Mouse (Mus musculus) common myeloid progenitor, adult 5-6 weeks (primary cell): Measurements from ENCODE around the gene Apol11a. TPM values are rescaled to one million over a fixed set of nuclear protein-coding genes. Genes with fewer than 3 reads are reported as not detected.
"Not testable (repeated sequence)": the region's sequence is repeated elsewhere in the genome, so short reads cannot be mapped to it uniquely, and the experiment has no call there.

Experiments
- ATAC-seq: replicated peaks from 2 replicates; pipeline ENCODE4 v1.8.0; 2016; ENCODE audit warnings: low read depth, mild to moderate bottlenecking, moderate TSS enrichment, inconsistent platforms; ENCODE audit not compliant: poor library complexity, severe bottlenecking
- total RNA-seq: library from RNA; stranded (forward); fragments of 200-1000, 187-1606 nt; gene quantifications from 2 replicates; pipeline ENCODE4 v1.2.3, GENCODE M21; 2017

Gene Apol11a
- not detected in 2 replicates for total RNA-seq

- ATAC-seq: not testable (repeated sequence)
Observed at GRCm38 (mm10) chr15:77507966-77508365, at the start of gene Apol11a. Apol11a (plus strand) TSS chr15:77508271.

- ATAC-seq: not testable (repeated sequence)
Observed at GRCm38 (mm10) chr15:77474699-77475390, 33.2 kb upstream of the Apol11a start.

- ATAC-seq: not testable (repeated sequence)
Observed at GRCm38 (mm10) chr15:77476693-77477092, 31.4 kb upstream of the Apol11a start, which contains the start of gene Apol10a. Apol10a (plus strand) TSS chr15:77477047.

- no peak for ATAC-seq
Observed at GRCm38 (mm10) chr15:77482140-77482794, 25.8 kb upstream of the Apol11a start.

- ATAC-seq: not testable (repeated sequence)
Observed at GRCm38 (mm10) chr15:77493181-77493580, 14.9 kb upstream of the Apol11a start.

GRCm38 (mm10) chr15:77494694-77495093, 13.4 kb upstream of the Apol11a start:
- ATAC-seq: peak; percentile 66

GRCm38 (mm10) chr15:77520596-77520995, 12.5 kb downstream of the Apol11a start:
- not testable (repeated sequence) for ATAC-seq

GRCm38 (mm10) chr15:77523186-77523843, 15.2 kb downstream of the Apol11a start:
- not testable (repeated sequence) for ATAC-seq

- no peak for ATAC-seq
Observed at GRCm38 (mm10) chr15:77533216-77533615, 25.1 kb downstream of the Apol11a start, which contains the start of gene Apol7c. Apol7c (minus strand) TSS chr15:77533316.

- not testable (repeated sequence) for ATAC-seq
Observed at GRCm38 (mm10) chr15:77539221-77539620, 31.1 kb downstream of the Apol11a start.

- ATAC-seq: no peak
Observed at GRCm38 (mm10) chr15:77561792-77562191, 53.7 kb downstream of the Apol11a start, which contains the start of gene 1700025B11Rik. 1700025B11Rik (minus strand) TSS chr15:77561892.

- no peak for ATAC-seq
Observed at GRCm38 (mm10) chr15:77563219-77563618, 55.1 kb downstream of the Apol11a start.

Other genes starting within 250 kb of the Apol11a start
- gene Rbfox2, start 201.3 kb upstream of the Apol11a start, total RNA-seq: 1.7 and 2.1 TPM in 2 replicates
- not detected in 2 replicates for gene Apol7a, start 109.2 kb upstream of the Apol11a start, total RNA-seq
- not detected in 2 replicates for gene Apol9a, start 97.1 kb upstream of the Apol11a start, total RNA-seq
- not detected in 2 replicates for gene Apol7b, start 60.8 kb upstream of the Apol11a start, total RNA-seq
- gene Apol10a, start 31.2 kb upstream of the Apol11a start, total RNA-seq: not detected in 2 replicates
- not detected in 2 replicates for gene Apol7c, start 25.0 kb downstream of the Apol11a start, total RNA-seq
- not detected in 2 replicates for gene 1700025B11Rik, start 53.6 kb downstream of the Apol11a start, total RNA-seq
- gene Apol10b, start 87.9 kb downstream of the Apol11a start, total RNA-seq: 0.59 TPM in 1 of 2 replicates, not detected in the other
- gene Gm36245, start 91.0 kb downstream of the Apol11a start, total RNA-seq: not detected in 2 replicates
- gene Apol11b, start 135.0 kb downstream of the Apol11a start, total RNA-seq: 0.39 TPM in 1 of 2 replicates, not detected in the other
- 0.68 and 0.96 TPM in 2 replicates for gene Apol7e, start 190.6 kb downstream of the Apol11a start, total RNA-seq
- 0.23 TPM in 1 of 2 replicates, not detected in the other for gene Apol9b, start 220.8 kb downstream of the Apol11a start, total RNA-seq
- gene Apol8, start 248.7 kb downstream of the Apol11a start, total RNA-seq: 0.27 and 2.6 TPM in 2 replicates